Comparison of ENCODE assay signal across 8 mouse cellular contexts in genomic region chr4:40268204-40268813, GRCm38 (mm10). TPM values are rescaled to one million over a fixed set of nuclear protein-coding genes. Genes with fewer than 3 reads are reported as not detected.
A peak's percentile ranks its signal among the peaks of the same experiment; 100 is the strongest.
DNase-seq lines count a peak whose midpoint lies in the region; ATAC-seq lines count a peak whose summit lies in the region.

No protein-coding gene starts in this region.

- ATAC-seq in common myeloid progenitor, adult 5-6 weeks (replicated peaks; ENCODE audit: low read depth, poor library complexity, severe bottlenecking), result peak; percentile 56
- ATAC-seq in megakaryocyte progenitor cell, adult 5-6 weeks (replicated peaks; ENCODE audit: poor library complexity), result peak; percentile 60

- peak; percentile 96 for DNase-seq in ZHBTc4 (ENCODE audit: low read depth, low spot score)
- peak; percentile 66 to 78 for DNase-seq in gastrocnemius, adult 8-10 months (ENCODE audit: low spot score in 2 of 2)
- peak; percentile 94 for DNase-seq in induced T-regulatory cell, adult 2 months (ENCODE audit: low read depth)
- peak; percentile 77 to 88 for DNase-seq in left cerebral cortex, adult 9 months (ENCODE audit: low spot score in 2 of 2)
- peak; percentile 91 for DNase-seq in right cerebral cortex, postnatal 14 days
- peak; percentile 88 to 90 for DNase-seq in urinary bladder, postnatal 36 days (ENCODE audit: low spot score in 2 of 2)

RNA-seq across cellular contexts. Expression of gene Smim27, which starts 1.1 kb away (rescaled TPM):
- 7.9 and 13.2 TPM in 2 replicates for total RNA-seq in common myeloid progenitor, adult 5-6 weeks (2017)
- total RNA-seq in gastrocnemius, adult 8-10 months (2022), result 10 to 100 TPM; 47.2 to 76.3 (median 63.7) TPM
- total RNA-seq in megakaryocyte progenitor cell, adult 5-6 weeks (2015), result 9.6 and 16.7 TPM in 2 replicates
- 3.6 and 5.6 TPM in 2 replicates for total RNA-seq in megakaryocyte progenitor cell, adult 5-6 weeks (2017)

RNA-seq across cellular contexts. Expression of gene Topors, which starts 1.3 kb away (rescaled TPM):
- total RNA-seq in common myeloid progenitor, adult 5-6 weeks (2017), result 93.8 and 107 TPM in 2 replicates
- 1 to 10 TPM; 6.8 to 9.2 (median 8.1) TPM for total RNA-seq in gastrocnemius, adult 8-10 months (2022)
- total RNA-seq in megakaryocyte progenitor cell, adult 5-6 weeks (2015), result 45.4 and 56.3 TPM in 2 replicates
- total RNA-seq in megakaryocyte progenitor cell, adult 5-6 weeks (2017), result 77.6 and 82.4 TPM in 2 replicates

RNA-seq across cellular contexts. Expression of gene Ndufb6, which starts 10.9 kb away (rescaled TPM):
- total RNA-seq in common myeloid progenitor, adult 5-6 weeks (2017), result 39.5 and 47.0 TPM in 2 replicates
- total RNA-seq in gastrocnemius, adult 8-10 months (2022), result 100 to 1,000 TPM; 266 to 287 (median 272) TPM
- 151 and 167 TPM in 2 replicates for total RNA-seq in megakaryocyte progenitor cell, adult 5-6 weeks (2015)
- 52.2 and 66.9 TPM in 2 replicates for total RNA-seq in megakaryocyte progenitor cell, adult 5-6 weeks (2017)

RNA-seq across cellular contexts. Expression of gene Ddx58, which starts 28.7 kb away (rescaled TPM):
- 20.0 and 25.1 TPM in 2 replicates for total RNA-seq in common myeloid progenitor, adult 5-6 weeks (2017)
- total RNA-seq in gastrocnemius, adult 8-10 months (2022), result 1 to 10 TPM; 1.5 to 2.0 (median 1.9) TPM
- 6.7 and 13.3 TPM in 2 replicates for total RNA-seq in megakaryocyte progenitor cell, adult 5-6 weeks (2015)
- 8.2 and 9.8 TPM in 2 replicates for total RNA-seq in megakaryocyte progenitor cell, adult 5-6 weeks (2017)

Comparison
In these comparisons a context has a peak if more than half of its experiments do, and no peak if none do; other contexts are left out.
1. Peak in every context shown above with its lines: DNase-seq and ATAC-seq.